Mouse (Mus musculus) heart, adult 2 months (tissue): ENCODE data around the gene Slc25a51. TPM values are rescaled to one million over a fixed set of nuclear protein-coding genes. Genes with fewer than 3 reads are reported as not detected.
"Not testable (repeated sequence)": the region's sequence is repeated elsewhere in the genome, so short reads cannot be mapped to it uniquely, and the experiment has no call there.

Experiments used
- DNase-seq, 2 experiments: peaks; one replicate each; pipeline ENCODE4 v3.0.0; 2021
- H3K27ac ChIP-seq: fragments of 200-600 bp; 2 replicates; pipeline ENCODE4 v1.8.1; 2022
- H3K27me3 ChIP-seq: fragments of 200-500 bp; 2 replicates; pipeline ENCODE4 v1.6.1; 2012; ENCODE audit warnings: mild to moderate bottlenecking, low read length, inconsistent platforms, mixed read lengths; ENCODE audit not compliant: control insufficient read depth, insufficient read depth
- H3K36me3 ChIP-seq: fragments of 200-500 bp; 2 replicates; pipeline ENCODE4 v1.6.1; 2012; ENCODE audit warnings: low read length, inconsistent platforms; ENCODE audit not compliant: control insufficient read depth, insufficient read depth
- H3K4me1 ChIP-seq: fragments of 200-500 bp; 2 replicates; pipeline ENCODE4 v1.6.1; 2011; ENCODE audit warnings: low read length; ENCODE audit not compliant: control insufficient read depth, insufficient read depth
- H3K4me3 ChIP-seq: fragments of 200-600 bp; 2 replicates; pipeline ENCODE4 v1.8.1; 2022
- H3K79me2 ChIP-seq: fragments of 200-500 bp; replicated peaks from 2 replicates; pipeline ENCODE4 v1.6.1; 2012; ENCODE audit warnings: mild to moderate bottlenecking, inconsistent platforms, low read length, moderate library complexity, mixed read lengths; ENCODE audit not compliant: control insufficient read depth, insufficient read depth
- H3K9ac ChIP-seq: fragments of 200-500 bp; 2 replicates; pipeline ENCODE4 v1.6.1; 2012; ENCODE audit warnings: low read depth, mild to moderate bottlenecking, control low read depth, inconsistent platforms, low read length, mixed read lengths
- CTCF ChIP-seq: fragments of 200-600 bp; IDR thresholded peaks from 2 replicates; pipeline ENCODE4 v1.8.1; 2022; ENCODE audit warnings: antibody characterized with exemption, mild to moderate bottlenecking, moderate library complexity
- EP300 ChIP-seq: fragments of 200-500 bp; IDR thresholded peaks from 2 replicates; pipeline ENCODE4 v1.6.1; 2011; ENCODE audit warnings: low read depth, low read length, control low read depth; ENCODE audit not compliant: insufficient read depth
- POLR2A ChIP-seq: fragments of 200-500 bp; IDR thresholded peaks from 2 replicates; pipeline ENCODE4 v1.6.1; 2011; ENCODE audit warnings: mild to moderate bottlenecking, low read depth, low read length, control low read depth; ENCODE audit not compliant: insufficient read depth
- WGBS: fragments of 180-500 bp; shearing (Covaris S2); methylation state at CpG from one replicate; pipeline ENCODE4 v1.1.7; 2018; 5-methylcytosine and 5-hydroxymethylcytosine counted together
- intact Hi-C: fragments of 180-260 bp; cut with DNase I; formaldehyde crosslinking; loops from one replicate; pipeline ENCODE4 v1.15.1; 2025
- polyA plus RNA-seq: library from polyadenylated mRNA; depleted of rRNA; stranded (reverse); fragments of >200 nt; gene quantifications from 2 replicates; pipeline ENCODE4 v1.2.3, GENCODE M21; 2012
- total RNA-seq, 2 experiments: library from RNA; stranded (reverse); gene quantifications; 2 replicates each; pipeline ENCODE4 v1.2.3; 2021

The Slc25a51 gene
- total and polyA plus RNA-seq, 3 experiments: 68.9 to 123 (median 103) TPM

- no peak overlapping the region for H3K27ac ChIP-seq
- DNase-seq: no peak
- H3K36me3 ChIP-seq: peaks cover under 1% of the 10 kb centered on the region
- no peak overlapping the region for H3K4me3 ChIP-seq
- intact Hi-C loops: no loop called here
- TF ChIP-seq EP300 (no peak), CTCF (no peak), POLR2A (no peak)
- peaks cover under 1% of the 10 kb centered on the region; the same call in 1 of the 2 replicates for H3K4me1 ChIP-seq
- 44% methylated on average over 11 of the region's 11 CpGs for WGBS
- H3K27me3 ChIP-seq: no peaks in the 10 kb centered on the region
- H3K9ac ChIP-seq: no peak overlapping the region
- H3K79me2 ChIP-seq: 0 out of 2 replicates have a peak, but pooled peaks cover 1% of the 10 kb centered on the region
Measured at GRCm38 (mm10) chr4:45392572-45392971, 16.0 kb downstream of the Slc25a51 start.

DNA sequence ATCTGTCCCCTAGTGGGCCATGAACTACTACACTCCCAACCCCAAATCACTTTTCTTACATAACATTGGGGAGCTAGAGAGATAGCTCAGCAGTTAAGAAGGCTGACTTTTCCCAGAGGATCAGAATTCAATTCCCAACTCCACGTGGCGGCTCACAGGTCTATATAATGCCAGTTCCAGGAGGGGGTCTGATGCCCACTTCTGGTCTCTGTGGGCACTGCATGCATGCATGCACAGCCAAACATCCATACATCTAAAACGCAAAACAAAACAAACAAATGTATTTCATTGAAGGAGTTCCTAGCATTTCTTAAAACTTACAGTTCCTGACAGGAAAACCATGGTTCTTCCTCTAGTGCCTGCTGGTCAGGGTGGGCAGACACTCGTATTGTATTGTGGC, 16.5 kb downstream of the Slc25a51 start:
- intact Hi-C loops: no loop called here
- Histone ChIP-seq H3K27me3 (no peaks in the 10 kb centered on the region), H3K4me3 (no peak overlapping the region), H3K79me2 (no peaks in the 10 kb centered on the region), H3K9ac (no peak overlapping the region), H3K4me1 (no peaks in the 10 kb centered on the region), H3K36me3 (no peaks in the 10 kb centered on the region), H3K27ac (no peak overlapping the region)
- TF ChIP-seq POLR2A: no peak
- no peak for TF ChIP-seq EP300
- TF ChIP-seq CTCF: peak; percentile 22
- WGBS: 71% methylated on average over 4 of the region's 4 CpGs
- DNase-seq: no peak

DNA sequence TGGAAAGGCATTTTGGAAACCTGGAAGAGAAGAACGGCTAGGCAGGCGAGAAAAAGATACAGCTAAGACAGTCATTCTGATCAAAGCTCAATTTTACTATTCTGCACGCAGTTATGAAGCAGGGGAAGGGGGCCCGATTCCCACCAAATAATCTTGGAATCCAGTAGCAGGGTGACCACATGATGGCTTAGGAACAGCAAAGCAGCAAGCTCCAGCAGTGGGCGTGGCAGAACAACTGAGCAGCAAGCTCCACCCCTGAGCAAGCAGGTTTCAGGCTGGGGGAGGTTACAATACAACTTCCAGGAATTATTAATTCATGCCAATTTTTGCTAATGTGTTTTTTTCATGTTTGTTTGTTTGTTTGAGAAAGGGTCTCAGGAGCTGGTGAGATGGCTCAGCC, 21.3 kb downstream of the Slc25a51 start:
- DNase-seq, H3K27ac ChIP-seq, H3K27me3 ChIP-seq, intact Hi-C loops, H3K9ac ChIP-seq, H3K36me3 ChIP-seq, H3K4me1 ChIP-seq, H3K79me2 ChIP-seq, H3K4me3 ChIP-seq: not testable (repeated sequence)
- 91% methylated on average over 5 of the region's 5 CpGs for WGBS

DNA sequence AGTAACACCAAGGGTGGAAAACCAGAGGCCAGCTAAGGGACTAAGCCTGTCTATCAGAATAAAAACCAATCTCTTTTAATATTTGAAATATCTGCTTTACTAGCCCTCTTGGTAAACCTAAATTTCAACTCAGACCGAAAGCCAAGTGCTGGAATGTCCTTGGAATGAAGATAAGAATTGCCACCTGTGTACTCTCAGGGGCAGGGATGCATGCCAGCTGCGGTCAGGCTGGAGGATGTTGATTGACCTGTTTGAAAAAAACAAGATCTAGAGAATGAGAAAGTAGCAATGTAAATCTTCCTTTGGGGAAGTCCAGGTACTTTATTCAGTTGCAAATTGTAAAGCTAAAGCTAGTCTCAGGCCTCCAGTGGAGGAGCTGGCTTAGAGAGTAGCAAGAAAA, 26.4 kb downstream of the Slc25a51 start:
- H3K9ac ChIP-seq, H3K36me3 ChIP-seq, intact Hi-C loops, DNase-seq, H3K79me2 ChIP-seq, H3K4me1 ChIP-seq, H3K27ac ChIP-seq, H3K4me3 ChIP-seq, H3K27me3 ChIP-seq: not testable (repeated sequence)
- 43% methylated on average over 2 of the region's 2 CpGs for WGBS

GRCm38 (mm10) chr4:45380903-45381580, 27.5 kb downstream of the Slc25a51 start:
- DNase-seq, H3K36me3 ChIP-seq, H3K4me3 ChIP-seq, H3K4me1 ChIP-seq, intact Hi-C loops, H3K27me3 ChIP-seq, H3K27ac ChIP-seq, H3K9ac ChIP-seq, H3K79me2 ChIP-seq: not testable (repeated sequence)
- 86% methylated on average over 10 of the region's 10 CpGs for WGBS

- Histone ChIP-seq H3K4me1 (no peaks in the 10 kb centered on the region), H3K27me3 (no peaks in the 10 kb centered on the region), H3K27ac (no peak overlapping the region), H3K36me3 (no peaks in the 10 kb centered on the region; the same call in 1 of the 2 replicates), H3K4me3 (no peak overlapping the region), H3K79me2 (no peaks in the 10 kb centered on the region), H3K9ac (no peak overlapping the region)
- intact Hi-C loops: no loop called here
- TF ChIP-seq EP300 (no peak), POLR2A (no peak), CTCF (no peak)
- no peak for DNase-seq
- WGBS: 60% methylated on average over 4 of the region's 4 CpGs
Measured at GRCm38 (mm10) chr4:45376573-45376972, 32.0 kb downstream of the Slc25a51 start.
